Mouse (Mus musculus) layer of hippocampus, postnatal 10 days (tissue): ENCODE measurements around the gene Abcc4. TPM values are rescaled to one million over a fixed set of nuclear protein-coding genes. Genes with fewer than 3 reads are reported as not detected.

Experiments
- DNase-seq, 2 experiments: peaks; one replicate each; pipeline ENCODE4 v3.0.0; 2021; ENCODE audit warnings: low spot score in 2 of 2
- long read RNA-seq: library from polyadenylated mRNA; stranded (forward); transcript quantifications from one replicate; pipeline ENCODE4 v2.0.0, GENCODE M21; 2023
- total RNA-seq, 2 experiments: library from RNA; stranded (reverse); gene quantifications; 2 replicates each; pipeline ENCODE4 v1.2.3; 2021

Gene Abcc4
- total RNA-seq, result 1 to 10 TPM; 7.4 to 7.7 TPM
- long read RNA-seq, partial matches to known transcripts, result 0 of 1 reads
- long read RNA-seq, other reads (novel, unspliced or antisense), result 1 of 1 reads

DNA sequence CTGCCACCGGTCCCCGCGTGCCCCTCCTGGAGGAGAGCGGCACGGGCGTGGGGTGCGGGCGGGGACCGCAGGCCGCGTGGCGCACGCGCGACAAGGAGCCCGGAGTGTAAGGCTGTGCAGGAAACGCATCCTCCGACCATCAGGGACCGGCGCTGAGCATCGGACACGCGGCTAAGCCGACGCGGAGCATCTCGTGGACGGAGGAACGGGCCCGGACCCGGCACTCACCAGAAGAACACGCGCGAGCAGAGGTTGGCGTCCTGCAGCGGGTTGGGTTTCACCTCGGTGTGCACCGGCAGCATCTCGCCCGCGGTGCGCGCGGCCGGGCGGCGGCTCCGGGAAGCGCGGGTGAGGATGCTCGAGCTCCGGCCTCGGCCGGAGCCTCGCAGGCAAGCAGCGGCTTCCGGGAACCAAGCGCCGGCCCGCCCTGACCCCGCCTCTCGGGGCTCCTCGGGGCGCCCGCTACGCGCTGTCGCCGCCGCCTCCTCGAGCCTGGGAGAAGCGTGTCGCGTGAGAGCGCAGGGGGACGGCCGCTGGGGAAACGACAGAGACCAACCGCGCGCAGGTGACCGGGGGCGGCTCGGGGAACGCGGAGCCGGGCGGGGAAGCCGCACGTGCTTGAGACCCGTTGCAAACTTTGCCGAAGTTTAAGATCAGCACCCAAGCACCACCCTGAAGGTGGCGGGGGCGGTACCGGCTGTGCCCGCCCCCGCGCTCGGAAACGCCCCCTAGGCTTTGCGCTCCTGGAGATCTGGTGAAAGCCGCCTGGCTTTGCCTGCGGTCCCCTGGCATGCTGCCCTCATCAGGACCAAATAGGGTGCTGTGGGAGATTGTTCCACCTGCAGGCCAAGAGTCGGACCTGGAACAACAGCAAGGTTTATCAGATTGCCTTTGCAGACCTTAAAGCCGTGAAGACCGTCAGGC is at the start of gene Abcc4:
Abcc4 (minus strand) TSS at position 412 of the 924 bp plus-strand sequence.
- DNase-seq, result peak; percentile 60 to 66

GRCm38 (mm10) chr14:118751193-118751753 is 45.3 kb upstream of the Abcc4 start:
- no peak for DNase-seq

DNA sequence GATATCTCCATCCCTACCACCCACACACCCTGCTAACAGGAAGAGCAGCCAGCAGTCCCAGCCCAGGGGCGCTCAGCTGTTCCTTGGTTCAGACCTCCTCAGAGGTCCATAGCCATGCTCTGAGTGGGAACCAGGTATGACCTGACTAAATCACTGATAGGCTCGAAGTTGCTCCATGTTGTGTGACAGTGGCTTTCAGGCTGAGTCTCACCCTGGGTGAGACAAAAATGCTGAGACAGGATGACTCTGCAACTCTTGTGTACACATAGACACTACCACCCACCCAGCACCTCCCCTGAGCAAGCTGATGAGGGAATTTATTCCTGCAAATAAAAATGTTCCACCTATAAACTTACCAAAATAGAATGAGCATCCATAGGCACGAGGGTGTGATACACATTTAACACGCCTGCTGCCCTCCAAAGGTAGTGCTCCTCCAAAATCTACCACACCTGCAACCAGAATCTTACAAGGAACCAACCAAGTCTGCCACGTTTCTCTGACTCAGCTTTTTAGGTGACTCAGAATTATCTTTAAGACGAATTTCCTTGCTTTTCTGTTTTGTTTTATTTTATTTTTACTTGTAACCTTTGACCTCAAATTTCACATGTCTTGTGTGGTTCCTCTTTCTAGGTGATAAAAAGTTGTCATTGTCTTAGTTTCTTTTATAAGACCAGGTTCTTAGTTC is 44.6 kb upstream of the Abcc4 start:
- no peak for DNase-seq

DNA sequence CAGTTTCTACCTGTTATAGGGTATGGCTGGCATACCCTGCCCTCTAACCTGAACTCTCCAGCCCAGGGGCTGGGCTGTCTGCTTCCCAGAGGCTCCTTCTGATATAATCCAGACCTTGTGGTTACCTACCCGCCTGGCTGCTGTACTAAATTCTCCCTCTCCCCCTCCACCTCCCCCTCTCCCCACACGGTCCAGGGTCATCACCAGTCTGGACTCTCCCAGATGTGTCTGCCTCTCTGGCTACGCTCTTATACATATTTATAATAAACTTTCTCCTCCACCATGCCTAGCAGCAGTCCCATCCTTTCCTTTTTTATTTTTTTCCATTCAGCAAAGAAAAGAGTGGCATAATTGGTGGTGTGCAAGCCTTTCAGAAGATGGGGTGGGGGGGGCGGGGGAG is 43.7 kb upstream of the Abcc4 start:
- no peak for DNase-seq

GRCm38 (mm10) chr14:118749068-118749467 is 43.0 kb upstream of the Abcc4 start:
- DNase-seq, result no peak

DNA sequence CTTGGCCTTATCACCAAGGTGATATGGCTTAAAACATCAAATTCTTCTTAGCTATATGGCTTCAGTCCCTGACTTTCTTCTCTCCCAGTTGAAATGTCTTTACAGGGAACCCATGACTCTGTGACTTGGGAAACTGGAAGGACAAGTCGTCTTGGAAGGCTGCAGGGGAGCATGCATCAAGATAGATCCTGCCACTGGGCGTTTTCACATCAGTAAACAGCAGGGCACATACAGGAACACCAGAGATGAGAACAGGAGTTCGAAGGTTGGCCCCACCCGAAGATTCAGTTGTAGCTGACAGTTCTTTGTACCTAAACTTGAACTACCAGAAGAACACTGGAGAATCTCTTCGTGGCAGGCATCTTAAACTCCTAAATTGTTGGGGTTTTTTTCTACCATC is 36.8 kb upstream of the Abcc4 start:
- DNase-seq, result no peak

DNA sequence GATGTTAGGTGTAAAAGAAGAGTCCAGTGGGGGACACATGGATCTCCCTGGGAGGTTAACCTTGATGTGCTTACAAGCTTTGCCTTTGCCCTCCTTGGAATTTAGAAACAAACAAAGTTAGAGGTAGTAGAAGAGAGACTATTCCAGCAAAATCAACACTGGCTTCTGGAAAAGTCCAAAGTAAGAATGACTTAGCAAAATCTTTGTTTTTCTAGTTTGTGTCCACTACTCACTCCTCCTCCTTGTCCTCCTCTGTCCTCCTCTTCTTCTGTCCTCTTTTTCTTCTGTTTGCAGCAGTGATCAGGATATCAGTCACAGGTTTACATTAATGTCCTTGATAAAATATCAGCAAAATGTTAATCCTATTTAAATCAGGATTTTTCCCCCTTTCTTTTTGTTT is 35.8 kb upstream of the Abcc4 start:
- DNase-seq, result no peak

DNA sequence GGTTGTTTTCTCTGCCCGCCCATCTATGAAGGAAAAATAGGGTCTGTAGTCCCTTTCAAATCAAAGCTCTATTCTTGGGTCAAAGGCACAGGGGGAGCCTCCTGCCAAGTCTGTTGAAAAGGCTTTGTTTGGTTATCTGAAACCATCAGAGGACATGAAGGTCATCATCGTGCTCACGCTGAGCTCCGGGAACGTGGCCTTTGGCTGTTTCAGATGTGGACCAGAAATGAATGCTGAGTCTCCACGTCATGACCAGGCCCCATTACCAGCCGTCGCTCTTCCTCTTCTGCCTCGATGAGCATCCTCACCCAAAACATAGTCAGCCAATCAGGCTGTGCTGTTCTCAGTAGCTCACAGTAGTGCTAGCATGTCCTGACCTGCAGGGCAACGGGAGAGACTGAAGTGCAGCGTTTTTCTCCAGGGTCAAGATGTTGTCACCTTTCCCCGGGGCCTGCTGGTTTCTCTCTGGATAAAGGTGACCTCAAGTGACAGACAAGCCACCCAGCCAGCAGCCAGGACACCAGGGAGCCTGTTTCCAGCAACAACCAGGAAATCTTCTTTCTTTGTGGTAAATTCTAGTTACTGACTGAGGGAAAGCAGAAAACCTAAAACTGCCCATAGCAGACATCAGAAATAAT is 31.4 kb upstream of the Abcc4 start:
- DNase-seq, result no peak

GRCm38 (mm10) chr14:118735114-118735513 is 29.1 kb upstream of the Abcc4 start:
- DNase-seq, result no peak

- no peak for DNase-seq
Measured at GRCm38 (mm10) chr14:118733146-118733545, 27.1 kb upstream of the Abcc4 start.

- no peak for DNase-seq
Measured at GRCm38 (mm10) chr14:118730631-118731030, 24.6 kb upstream of the Abcc4 start.

- DNase-seq, result no peak
Measured at GRCm38 (mm10) chr14:118725467-118725866, 19.4 kb upstream of the Abcc4 start.

DNA sequence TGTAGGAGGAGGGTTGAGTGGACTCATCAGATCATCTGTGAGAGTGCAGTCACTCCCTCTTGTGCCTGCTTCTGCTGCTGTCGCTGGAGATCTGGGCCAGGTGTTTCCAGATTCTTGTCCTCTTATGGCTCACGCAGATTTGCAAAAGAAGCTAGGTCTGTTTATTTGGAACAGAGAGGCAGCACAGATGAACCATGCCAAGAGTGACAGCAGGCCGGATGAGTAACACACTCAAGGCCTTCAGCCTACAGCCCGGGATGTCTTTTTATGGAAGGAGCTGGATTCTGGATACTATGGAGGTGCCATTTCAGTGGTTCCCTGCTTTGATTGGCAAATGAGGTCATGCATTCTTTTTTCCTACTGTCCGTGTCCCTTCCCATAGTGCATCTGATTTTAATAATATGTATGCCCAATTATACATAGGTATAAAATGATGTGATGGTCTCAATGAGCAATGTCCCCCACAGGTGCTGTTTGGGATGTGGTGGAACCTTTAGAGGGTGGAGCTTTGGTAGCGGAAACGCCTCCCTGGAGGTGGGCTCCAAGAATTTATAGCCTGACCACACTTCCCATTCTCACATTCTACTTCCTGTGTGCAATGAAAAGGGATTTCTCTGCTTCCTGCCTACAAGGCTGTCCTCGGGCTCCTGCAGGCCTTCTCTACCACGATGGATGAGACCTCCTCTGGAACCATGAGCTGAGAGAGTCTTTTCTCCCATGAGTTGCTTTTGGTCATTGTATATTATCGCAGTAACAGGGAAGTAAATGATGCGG is 18.1 kb upstream of the Abcc4 start:
- no peak for DNase-seq

DNA sequence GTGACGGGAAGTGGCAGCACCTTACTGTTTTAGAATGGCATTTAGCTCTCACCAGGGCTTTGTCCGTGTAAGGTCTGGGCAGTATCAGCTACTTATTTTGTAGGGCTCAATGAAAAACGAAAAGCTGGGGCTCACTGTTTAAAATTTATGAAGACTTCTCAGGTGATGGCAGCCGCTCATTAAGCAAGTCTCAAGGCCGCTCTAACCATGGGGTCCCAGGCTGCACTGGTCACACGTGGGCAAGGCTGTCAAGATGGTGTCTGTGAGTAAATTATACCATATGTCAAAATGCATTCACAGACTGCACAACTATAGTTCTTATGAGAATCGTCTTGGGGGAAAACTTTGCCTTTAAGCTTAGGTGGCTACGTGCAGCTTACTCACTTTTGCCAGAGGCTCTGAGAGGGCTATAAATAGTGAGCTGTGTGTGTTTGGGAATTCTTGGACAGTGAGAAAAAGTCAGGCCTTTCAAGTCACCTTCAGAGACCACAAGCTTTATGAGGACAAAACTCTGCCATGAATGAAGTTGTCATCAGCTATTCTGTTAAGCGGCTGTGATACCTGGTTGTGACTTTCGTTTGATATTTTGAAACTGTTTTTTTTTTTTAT is 13.7 kb upstream of the Abcc4 start:
- no peak for DNase-seq

DNA sequence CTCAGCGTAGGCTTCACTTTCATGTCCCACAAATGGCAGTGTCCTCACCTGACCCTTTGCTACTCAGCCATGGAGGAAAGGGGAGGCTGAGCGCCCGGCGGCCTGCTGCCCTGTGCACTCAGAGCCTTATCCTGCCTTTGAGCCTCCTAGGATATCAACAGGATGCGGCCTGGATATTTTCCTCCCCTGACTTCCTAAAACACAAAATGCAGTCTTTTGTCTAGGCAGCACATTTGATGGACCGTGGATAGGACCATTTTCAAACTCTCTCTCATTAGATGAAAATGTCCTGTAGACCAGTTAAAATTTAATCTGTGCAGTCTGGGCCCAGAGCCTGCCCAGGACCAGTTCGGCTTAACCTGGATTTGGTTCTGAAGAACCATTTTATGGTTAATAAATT is 12.6 kb upstream of the Abcc4 start:
- no peak for DNase-seq

GRCm38 (mm10) chr14:118716372-118717312 is 10.6 kb upstream of the Abcc4 start:
- DNase-seq, result no peak

DNA sequence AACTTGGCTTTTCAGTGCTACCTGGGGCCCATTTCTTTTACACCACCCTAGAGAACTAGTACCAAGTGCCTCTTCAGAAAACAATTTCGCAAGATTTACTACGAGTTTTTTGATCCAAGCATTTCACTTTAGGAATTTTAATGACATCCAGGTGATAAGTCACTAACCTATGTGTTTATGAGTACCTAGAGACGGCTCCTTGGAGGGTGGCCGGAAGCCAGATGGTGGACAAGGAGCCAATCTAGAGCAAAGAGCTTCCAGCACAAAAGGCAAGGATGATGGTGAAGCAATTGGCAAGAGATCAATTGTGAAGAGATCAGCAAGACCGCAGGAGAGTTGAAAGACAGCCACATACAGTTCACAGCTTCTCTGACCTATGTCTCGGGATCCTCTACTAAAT is 8.7 kb upstream of the Abcc4 start:
- DNase-seq, result no peak

- DNase-seq, result no peak
Measured at GRCm38 (mm10) chr14:118714320-118714719, 8.3 kb upstream of the Abcc4 start.

- DNase-seq, result no peak
Measured at GRCm38 (mm10) chr14:118713869-118714268, 7.8 kb upstream of the Abcc4 start.
